19 mouse cellular contexts compared by ENCODE assay signal in the genomic region with DNA sequence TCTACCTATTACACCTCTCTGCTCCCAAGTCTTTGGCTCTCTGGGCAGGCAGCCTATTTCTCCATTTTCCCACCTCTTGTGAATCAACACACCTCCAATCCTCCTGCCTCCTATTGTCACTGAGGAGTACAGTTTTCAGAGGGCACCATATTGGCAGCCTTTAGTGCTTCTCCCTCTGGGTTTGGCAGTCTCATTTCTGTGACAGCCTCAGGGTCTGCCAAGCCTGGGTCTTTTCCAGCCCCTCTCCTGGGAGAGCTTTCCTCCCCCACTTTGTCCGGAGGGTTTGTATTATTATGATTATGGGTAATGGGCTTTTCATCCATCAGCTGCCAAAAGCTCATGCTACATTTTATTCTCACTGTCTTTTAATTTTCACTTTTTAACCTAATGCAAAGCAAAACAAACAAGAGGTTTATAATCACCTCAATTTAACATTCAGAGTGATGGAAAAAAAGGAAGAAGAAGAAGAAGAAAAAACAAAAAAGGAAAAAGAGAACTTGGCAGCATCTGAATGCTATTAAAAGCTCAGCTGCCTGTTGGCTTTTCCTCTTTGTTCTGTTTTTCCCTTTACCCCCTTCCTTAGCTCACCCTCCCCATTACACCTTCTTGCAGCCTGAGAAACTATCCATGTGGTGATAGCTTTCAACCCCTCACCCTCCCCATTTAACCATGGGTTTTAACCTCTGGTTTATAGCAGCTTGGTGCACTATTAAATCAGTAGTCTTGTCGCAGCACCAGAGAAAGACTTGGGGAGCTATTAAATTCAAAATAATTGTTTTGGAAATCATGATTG.
DNase-seq lines count a peak whose midpoint lies in the region; ATAC-seq and TF ChIP-seq lines count a peak whose summit lies in the region.
"Had no signal": no experiment of that assay in that cellular context is flagged by ENCODE, and none has a peak within 500 bp of the region (broad histone marks: within the 10 kb centered on the region; RNA-seq: fewer than 3 reads in every experiment).

No protein-coding gene starts in this region.

- H3K27me3 ChIP-seq in forebrain, embryonic 13.5 days = no peaks in the 10 kb centered on the region
- H3K27me3 ChIP-seq in forebrain, embryonic 11.5 days (ENCODE audit: control insufficient read depth, insufficient read depth, low read length) = no peaks in the 10 kb centered on the region
- H3K27me3 ChIP-seq in neural tube, embryonic 13.5 days = no peaks in the 10 kb centered on the region
- no peaks in the 10 kb centered on the region for H3K27me3 ChIP-seq in neural tube, embryonic 15.5 days (replicated peaks)
- no peaks in the 10 kb centered on the region for H3K27me3 ChIP-seq in hindbrain, embryonic 10.5 days (ENCODE audit: insufficient read depth, poor library complexity, severe bottlenecking)
- no peaks in the 10 kb centered on the region for H3K27me3 ChIP-seq in limb, embryonic 13.5 days
- no peaks in the 10 kb centered on the region for H3K27me3 ChIP-seq in lung, postnatal 0 days (replicated peaks; ENCODE audit: insufficient read depth, low read length)
- H3K27me3 ChIP-seq: embryonic facial prominence, embryonic 15.5 days; heart, embryonic 12.5 days; Patski had no signal

- ATAC-seq in forebrain, embryonic 13.5 days = peak; percentile 93
- ATAC-seq in forebrain, embryonic 11.5 days (replicated peaks; ENCODE audit: low FRiP score) = no peak
- peak; percentile 74 for ATAC-seq in neural tube, embryonic 13.5 days (ENCODE audit: low read depth)
- ATAC-seq in neural tube, embryonic 15.5 days (ENCODE audit: low FRiP score) = no peak; the same call in 1 of the 2 replicates
- ATAC-seq in limb, embryonic 13.5 days (ENCODE audit: low FRiP score, low read depth) = peak; percentile 32; the same call in 1 of the 2 replicates
- ATAC-seq in lung, postnatal 0 days = no peak
- ATAC-seq: Patski had no signal

- 37% methylated on average over 2 of the region's 2 CpGs for WGBS in forebrain, embryonic 13.5 days
- 85% methylated on average over 2 of the region's 2 CpGs for WGBS in forebrain, embryonic 11.5 days
- 24% methylated on average over 2 of the region's 2 CpGs for WGBS in neural tube, embryonic 13.5 days
- 21% methylated on average over 2 of the region's 2 CpGs for WGBS in neural tube, embryonic 15.5 days
- WGBS in hindbrain, embryonic 10.5 days = 59% methylated on average over 2 of the region's 2 CpGs
- WGBS in limb, embryonic 13.5 days = 33% methylated on average over 2 of the region's 2 CpGs
- 65% methylated on average over 2 of the region's 2 CpGs for WGBS in lung, postnatal 0 days

- no peak overlapping the region for H3K4me2 ChIP-seq in forebrain, embryonic 13.5 days
- no peak overlapping the region for H3K4me2 ChIP-seq in forebrain, embryonic 11.5 days (ENCODE audit: low read depth, low read length, severe bottlenecking)
- no peak overlapping the region for H3K4me2 ChIP-seq in neural tube, embryonic 13.5 days
- H3K4me2 ChIP-seq in neural tube, embryonic 15.5 days = no peak overlapping the region
- no peak overlapping the region for H3K4me2 ChIP-seq in limb, embryonic 13.5 days (replicated peaks)
- H3K4me2 ChIP-seq in lung, postnatal 0 days (replicated peaks; ENCODE audit: low read depth, low read length) = no peak overlapping the region
- H3K4me2 ChIP-seq: embryonic facial prominence, embryonic 15.5 days; heart, embryonic 12.5 days had no signal

- no peak overlapping the region for H3K4me3 ChIP-seq in forebrain, embryonic 13.5 days
- H3K4me3 ChIP-seq in forebrain, embryonic 11.5 days (ENCODE audit: low read depth, low read length) = no peak overlapping the region
- H3K4me3 ChIP-seq in neural tube, embryonic 13.5 days = no peak overlapping the region
- H3K4me3 ChIP-seq in neural tube, embryonic 15.5 days (replicated peaks) = no peak overlapping the region
- no peak overlapping the region for H3K4me3 ChIP-seq in hindbrain, embryonic 10.5 days
- no peak overlapping the region for H3K4me3 ChIP-seq in limb, embryonic 13.5 days
- H3K4me3 ChIP-seq in lung, postnatal 0 days (ENCODE audit: low read depth, low read length) = no peak overlapping the region
- H3K4me3 ChIP-seq: embryonic facial prominence, embryonic 15.5 days; heart, embryonic 12.5 days had no signal

- H3K4me1 ChIP-seq in forebrain, embryonic 13.5 days = no peaks in the 10 kb centered on the region
- H3K4me1 ChIP-seq in forebrain, embryonic 11.5 days (replicated peaks; ENCODE audit: control insufficient read depth, insufficient read depth, low read length) = no peaks in the 10 kb centered on the region
- H3K4me1 ChIP-seq in neural tube, embryonic 13.5 days (replicated peaks) = no peaks in the 10 kb centered on the region; the same call in 1 of the 2 replicates
- H3K4me1 ChIP-seq in neural tube, embryonic 15.5 days = no peaks in the 10 kb centered on the region
- H3K4me1 ChIP-seq in hindbrain, embryonic 10.5 days (replicated peaks) = no peaks in the 10 kb centered on the region
- H3K4me1 ChIP-seq in limb, embryonic 13.5 days = peaks cover 8% of the 10 kb centered on the region; the same call in 1 of the 2 replicates
- H3K4me1 ChIP-seq in lung, postnatal 0 days (ENCODE audit: insufficient read depth, low read depth, low read length) = no peaks in the 10 kb centered on the region
- H3K4me1 ChIP-seq: embryonic facial prominence, embryonic 15.5 days; heart, embryonic 12.5 days had no signal

- peak overlapping the region; percentile 52; the same call in 1 of the 2 replicates for H3K27ac ChIP-seq in forebrain, embryonic 13.5 days
- no peak overlapping the region for H3K27ac ChIP-seq in forebrain, embryonic 11.5 days (ENCODE audit: low read depth, low read length)
- no peak overlapping the region for H3K27ac ChIP-seq in neural tube, embryonic 13.5 days (replicated peaks)
- no peak overlapping the region for H3K27ac ChIP-seq in neural tube, embryonic 15.5 days (replicated peaks)
- H3K27ac ChIP-seq in hindbrain, embryonic 10.5 days = no peak overlapping the region
- no peak overlapping the region for H3K27ac ChIP-seq in limb, embryonic 13.5 days
- H3K27ac ChIP-seq in lung, postnatal 0 days (ENCODE audit: low read length) = no peak overlapping the region
- H3K27ac ChIP-seq: embryonic facial prominence, embryonic 15.5 days had no signal

- no peak for DNase-seq in forebrain, embryonic 11.5 days (ENCODE audit: low spot score)
- peak; percentile 2 for DNase-seq in hindbrain, embryonic 10.5 days (ENCODE audit: low spot score)
- no peak for DNase-seq in lung, postnatal 0 days (ENCODE audit: low spot score)
- DNase-seq in adrenal gland, adult (ENCODE audit: inconsistent age in 2 of 2, low spot score in 1 of 2) = no peak
- DNase-seq: B cell, adult 2 months; cerebellum, adult 11 months; gastrocnemius, postnatal 36 days; heart, postnatal 36 days; kidney, adult 11 months; kidney, postnatal 14 days; layer of hippocampus, postnatal 36 days; lung, postnatal 4 days had no signal

- no peak for TF ChIP-seq EP300 in lung, postnatal 0 days (IDR thresholded peaks at IDR 0.05)

- no peaks in the 10 kb centered on the region for H3K9me3 ChIP-seq in forebrain, embryonic 13.5 days (replicated peaks)
- no peaks in the 10 kb centered on the region for H3K9me3 ChIP-seq in forebrain, embryonic 11.5 days (ENCODE audit: control insufficient read depth, low read length)
- H3K9me3 ChIP-seq in neural tube, embryonic 13.5 days = no peaks in the 10 kb centered on the region
- H3K9me3 ChIP-seq in neural tube, embryonic 15.5 days (replicated peaks) = no peaks in the 10 kb centered on the region
- no peaks in the 10 kb centered on the region for H3K9me3 ChIP-seq in hindbrain, embryonic 10.5 days
- no peaks in the 10 kb centered on the region for H3K9me3 ChIP-seq in limb, embryonic 13.5 days
- no peaks in the 10 kb centered on the region for H3K9me3 ChIP-seq in lung, postnatal 0 days (ENCODE audit: low read length)
- H3K9me3 ChIP-seq: embryonic facial prominence, embryonic 15.5 days; heart, embryonic 12.5 days had no signal

- H3K9ac ChIP-seq in forebrain, embryonic 13.5 days = no peak overlapping the region
- no peak overlapping the region for H3K9ac ChIP-seq in forebrain, embryonic 11.5 days (ENCODE audit: low read length)
- H3K9ac ChIP-seq in neural tube, embryonic 13.5 days = no peak overlapping the region
- no peak overlapping the region for H3K9ac ChIP-seq in neural tube, embryonic 15.5 days (replicated peaks)
- no peak overlapping the region for H3K9ac ChIP-seq in limb, embryonic 13.5 days
- H3K9ac ChIP-seq in lung, postnatal 0 days (replicated peaks; ENCODE audit: low read depth) = no peak overlapping the region
- H3K9ac ChIP-seq: embryonic facial prominence, embryonic 15.5 days; heart, embryonic 12.5 days had no signal

- no peaks in the 10 kb centered on the region for H3K36me3 ChIP-seq in forebrain, embryonic 13.5 days (ENCODE audit: poor library complexity, severe bottlenecking)
- H3K36me3 ChIP-seq in forebrain, embryonic 11.5 days (ENCODE audit: control insufficient read depth, insufficient read depth, low read length) = no peaks in the 10 kb centered on the region
- no peaks in the 10 kb centered on the region for H3K36me3 ChIP-seq in neural tube, embryonic 13.5 days
- H3K36me3 ChIP-seq in neural tube, embryonic 15.5 days = no peaks in the 10 kb centered on the region
- H3K36me3 ChIP-seq in hindbrain, embryonic 10.5 days = no peaks in the 10 kb centered on the region
- no peaks in the 10 kb centered on the region for H3K36me3 ChIP-seq in limb, embryonic 13.5 days
- H3K36me3 ChIP-seq in lung, postnatal 0 days (ENCODE audit: insufficient read depth, low read length) = no peaks in the 10 kb centered on the region
- H3K36me3 ChIP-seq: embryonic facial prominence, embryonic 15.5 days; heart, embryonic 12.5 days had no signal

- TF ChIP-seq CTCF in lung, postnatal 0 days (IDR thresholded peaks at IDR 0.05) = no peak

Comparison
In these comparisons a context has a peak if more than half of its experiments do, and no peak if none do; other contexts are left out.
1. ATAC-seq: peak in forebrain, embryonic 13.5 days (single experiment), neural tube, embryonic 13.5 days (single experiment) and limb, embryonic 13.5 days (single experiment); none in forebrain, embryonic 11.5 days (single experiment), neural tube, embryonic 15.5 days (single experiment) and lung, postnatal 0 days (single experiment).